Mouse (Mus musculus) midbrain, postnatal 0 days (tissue): Measurements from ENCODE around the gene Sec14l2. TPM values are rescaled to one million over a fixed set of nuclear protein-coding genes. Genes with fewer than 3 reads are reported as not detected.

Experiments
- ATAC-seq: fragments of 200-750 bp; cut with Nextera tagmentation; 2 replicates; pipeline ENCODE4 v1.8.0; 2017; ENCODE audit warnings: moderate number of reproducible peaks, mild to moderate bottlenecking, moderate TSS enrichment, moderate library complexity; ENCODE audit not compliant: low FRiP score
- DNase-seq: peaks from one replicate; pipeline ENCODE4 v3.0.0-alpha.2; 2015; ENCODE audit warnings: low spot score
- H3K27ac ChIP-seq: fragments of 300-500 bp; sonication (generic); 2 replicates; pipeline ENCODE4 v1.5.1; 2014; ENCODE audit warnings: low read depth, mild to moderate bottlenecking, low read length, mixed read lengths
- H3K27me3 ChIP-seq: fragments of 300-500 bp; sonication (generic); 2 replicates; pipeline ENCODE4 v1.6.1; 2014; ENCODE audit warnings: low read length, control low read depth, mixed read lengths; ENCODE audit not compliant: insufficient read depth
- H3K36me3 ChIP-seq: fragments of 300-500 bp; sonication (generic); 2 replicates; pipeline ENCODE4 v1.6.1; 2014; ENCODE audit warnings: low read length, control low read depth, mixed read lengths; ENCODE audit not compliant: insufficient read depth
- H3K4me1 ChIP-seq: fragments of 300-500 bp; sonication (generic); 2 replicates; pipeline ENCODE4 v1.6.1; 2014; ENCODE audit warnings: mild to moderate bottlenecking, control low read depth, antibody characterized with exemption, low read length, mixed read lengths; ENCODE audit not compliant: insufficient read depth
- H3K4me2 ChIP-seq: fragments of 300-500 bp; sonication (generic); 2 replicates; pipeline ENCODE4 v1.6.1; 2014; ENCODE audit warnings: low read depth, mild to moderate bottlenecking, low read length, mixed read lengths; ENCODE audit not compliant: poor library complexity, severe bottlenecking
- H3K4me3 ChIP-seq: fragments of 300-500 bp; sonication (generic); 2 replicates; pipeline ENCODE4 v1.5.1; 2014; ENCODE audit warnings: low read depth, mild to moderate bottlenecking, low read length, moderate library complexity
- H3K9ac ChIP-seq: fragments of 300-500 bp; sonication (generic); replicated peaks from 2 replicates; pipeline ENCODE4 v1.6.1; 2014; ENCODE audit warnings: mild to moderate bottlenecking, low read length, moderate library complexity, mixed read lengths; ENCODE audit not compliant: poor library complexity, severe bottlenecking
- H3K9me3 ChIP-seq: fragments of 300-500 bp; sonication (generic); 2 replicates; pipeline ENCODE4 v1.6.1; 2016; ENCODE audit warnings: low read length, control low read depth
- CTCF ChIP-seq: IDR thresholded peaks from 2 replicates; pipeline ENCODE4 v1.5.1; 2016; ENCODE audit warnings: antibody characterized with exemption, mild to moderate bottlenecking
- WGBS: fragments of 180-500 bp; shearing (Covaris S2); extraction: QIAGEN DNeasy Blood & Tissue Kit; methylation state at CpG from one replicate; pipeline ENCODE4 v1.1.7; 2014; 5-methylcytosine and 5-hydroxymethylcytosine counted together
- polyA plus RNA-seq: library from polyadenylated mRNA; unstranded; fragments of >200 nt; fragmentation: Nextera tagmentation; extraction: Ambion mirVana; gene quantifications from 2 replicates; pipeline ENCODE4 v1.2.1, GENCODE M21; 2015
- total RNA-seq: library from RNA; depleted of rRNA; stranded (reverse); fragments of >200 nt; gene quantifications from 2 replicates; pipeline ENCODE4 v1.2.3, GENCODE M21; 2014

Gene Sec14l2
- total and polyA plus RNA-seq, 2 experiments from 2014 or later: 5.5 to 13.2 TPM

- Histone ChIP-seq H3K9ac (no peak overlapping the region), H3K9me3 (no peaks in the 10 kb centered on the region), H3K4me2 (no peak overlapping the region), H3K4me1 (peaks cover 5% of the 10 kb centered on the region; the same call in 1 of the 2 replicates), H3K27me3 (no peaks in the 10 kb centered on the region), H3K4me3 (no peak overlapping the region), H3K27ac (no peak overlapping the region), H3K36me3 (no peaks in the 10 kb centered on the region)
- TF ChIP-seq CTCF: no peak
- DNase-seq (peak; percentile 63), ATAC-seq (peak; percentile 70; the same call in 1 of the 2 replicates)
- 32% methylated on average over 1 of the region's 1 CpGs for WGBS
These were observed 53.6 kb downstream of the Sec14l2 start for GRCm38 (mm10) chr11:4069664-4070063.

GRCm38 (mm10) chr11:4064627-4065122, 58.5 kb downstream of the Sec14l2 start, which contains the start of gene Sec14l3:
Gene Sec14l3, plus strand, starts transcription at chr11:4064841.
- ATAC-seq (no peak), DNase-seq (no peak)
- TF ChIP-seq CTCF: no peak
- no peak within 1 kb of the TSS for H3K9ac ChIP-seq
- no peak within 1 kb of the TSS for H3K27ac ChIP-seq
- no peaks in the 10 kb centered on the region for H3K9me3 ChIP-seq
- no peak within 1 kb of the TSS for H3K4me2 ChIP-seq
- peaks cover under 1% of the 10 kb centered on the region; the same call in 1 of the 2 replicates for H3K4me1 ChIP-seq
- H3K27me3 ChIP-seq: no peaks in the 10 kb centered on the region
- H3K36me3 ChIP-seq: no peaks in the 10 kb centered on the region
- H3K4me3 ChIP-seq: no peak within 1 kb of the TSS
- 74% methylated on average over 5 of the region's 5 CpGs for WGBS

GRCm38 (mm10) chr11:4062981-4063380, 60.2 kb downstream of the Sec14l2 start:
- Histone ChIP-seq H3K4me1 (no peaks in the 10 kb centered on the region), H3K27me3 (no peaks in the 10 kb centered on the region), H3K4me2 (no peak overlapping the region), H3K4me3 (no peak overlapping the region), H3K9ac (no peak overlapping the region), H3K9me3 (no peaks in the 10 kb centered on the region), H3K27ac (no peak overlapping the region), H3K36me3 (no peaks in the 10 kb centered on the region)
- DNase-seq: no peak
- no peak for ATAC-seq
- TF ChIP-seq CTCF: no peak
- WGBS: 35% methylated on average over 6 of the region's 6 CpGs

DNA sequence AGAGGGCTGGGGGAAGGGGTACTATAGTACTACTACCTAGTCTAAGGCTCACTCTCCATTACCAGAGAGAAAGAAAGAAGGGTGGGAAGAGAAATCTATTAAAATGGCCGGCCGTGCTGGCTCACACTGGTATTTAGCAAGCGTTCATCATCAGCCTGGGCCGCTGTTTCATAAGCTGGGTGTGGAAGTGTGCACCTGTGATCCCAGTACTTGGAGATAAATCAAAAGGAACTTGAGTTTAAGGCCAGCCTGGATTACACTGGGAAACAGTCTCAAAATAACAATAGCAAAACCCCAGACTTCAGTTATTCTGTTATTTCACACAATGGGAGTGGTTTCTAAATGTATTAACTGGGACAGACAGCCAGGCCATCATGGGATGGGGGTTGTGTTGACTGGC, 60.7 kb downstream of the Sec14l2 start:
- DNase-seq (no peak), ATAC-seq (no peak)
- no peak overlapping the region for H3K9ac ChIP-seq
- WGBS: 93% methylated on average over 4 of the region's 4 CpGs
- H3K27me3 ChIP-seq: no peaks in the 10 kb centered on the region
- H3K4me2 ChIP-seq: no peak overlapping the region
- H3K36me3 ChIP-seq: no peaks in the 10 kb centered on the region
- no peak overlapping the region for H3K27ac ChIP-seq
- TF ChIP-seq CTCF: no peak
- H3K4me3 ChIP-seq: no peak overlapping the region
- no peaks in the 10 kb centered on the region for H3K4me1 ChIP-seq
- H3K9me3 ChIP-seq: no peaks in the 10 kb centered on the region

DNA sequence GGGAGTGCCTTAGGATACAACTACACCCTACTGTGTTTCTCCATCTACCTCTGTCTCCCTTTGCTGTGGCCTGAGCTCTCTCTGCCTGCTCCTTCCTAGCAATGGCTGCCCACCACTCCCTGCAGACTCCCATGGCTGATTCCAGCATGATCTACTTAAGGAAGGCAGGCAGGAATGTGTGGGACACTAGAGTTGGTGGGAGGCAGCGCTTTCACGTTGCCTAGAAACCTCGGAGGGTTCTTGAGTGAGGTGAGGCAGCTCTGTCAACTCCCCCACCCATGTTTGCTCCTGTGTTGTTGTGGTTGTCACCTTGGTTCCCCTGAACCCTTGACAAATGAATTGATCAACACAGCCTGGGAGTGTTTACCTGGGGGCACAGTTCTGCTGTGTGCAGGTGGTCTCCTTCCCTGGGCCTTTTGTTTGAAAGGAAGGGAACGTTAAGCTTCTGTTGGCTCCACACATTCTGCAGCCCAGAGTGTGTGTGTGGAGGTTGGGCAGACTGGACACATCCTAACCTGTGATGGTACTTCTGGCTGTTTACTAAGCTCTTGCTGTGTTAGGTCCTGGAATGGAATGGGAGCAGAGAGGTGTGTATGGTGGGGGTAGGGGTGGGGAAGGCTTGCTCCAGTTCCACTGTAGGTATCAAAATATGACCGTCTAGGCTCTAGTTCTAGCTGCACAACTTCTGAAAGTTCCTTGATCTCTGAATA, 62.2 kb downstream of the Sec14l2 start:
- no peak for TF ChIP-seq CTCF
- no peak for ATAC-seq
- no peak overlapping the region for H3K4me2 ChIP-seq
- DNase-seq: no peak
- no peak overlapping the region for H3K9ac ChIP-seq
- no peak overlapping the region for H3K4me3 ChIP-seq
- no peaks in the 10 kb centered on the region for H3K36me3 ChIP-seq
- WGBS: 75% methylated on average over 5 of the region's 5 CpGs
- no peak overlapping the region for H3K27ac ChIP-seq
- H3K4me1 ChIP-seq: no peaks in the 10 kb centered on the region
- no peaks in the 10 kb centered on the region for H3K27me3 ChIP-seq
- no peaks in the 10 kb centered on the region for H3K9me3 ChIP-seq

DNA sequence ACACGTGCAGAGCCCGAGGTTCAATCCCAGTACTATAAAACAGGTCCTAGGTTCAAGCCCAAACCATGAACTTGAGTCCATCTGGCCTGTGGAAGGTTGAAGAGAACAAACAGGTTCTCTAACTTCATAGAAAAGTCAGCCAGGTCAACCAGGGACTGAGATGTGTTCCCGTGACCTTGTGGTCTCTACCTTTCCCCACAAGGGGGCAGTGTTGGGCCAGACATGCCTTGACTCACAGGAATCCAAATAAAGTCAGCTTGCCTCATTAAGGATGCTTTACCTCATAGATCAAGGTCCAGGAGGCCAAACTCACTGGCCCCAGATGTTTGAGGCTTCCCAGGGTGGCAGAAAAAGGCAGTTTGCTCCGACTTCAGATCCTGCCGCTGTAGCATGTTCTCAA, 69.6 kb downstream of the Sec14l2 start:
- Histone ChIP-seq H3K9ac (no peak overlapping the region), H3K4me3 (no peak overlapping the region), H3K4me1 (no peaks in the 10 kb centered on the region), H3K27ac (no peak overlapping the region), H3K36me3 (no peaks in the 10 kb centered on the region), H3K9me3 (no peaks in the 10 kb centered on the region), H3K27me3 (no peaks in the 10 kb centered on the region), H3K4me2 (no peak overlapping the region)
- 26% methylated on average over 5 of the region's 5 CpGs for WGBS
- no peak for ATAC-seq
- peak; percentile 68 for DNase-seq
- peak; percentile 88 for TF ChIP-seq CTCF
